Mouse (Mus musculus): Measurements from ENCODE around the gene Doc2b. TPM values are rescaled to one million over a fixed set of nuclear protein-coding genes. Genes with fewer than 3 reads are reported as not detected.

Doc2b gene
- polyA plus RNA-seq, 1 experiment from 2014 or later, result 0.74 TPM

GRCm38 (mm10) chr11:75813085-75813484, 17.2 kb upstream of the Doc2b start:
- H3K4me1 ChIP-seq, result peaks cover 23% of the 10 kb centered on the region
- no peaks in the 10 kb centered on the region for H3K36me3 ChIP-seq
- no peak overlapping the region for H3K9ac ChIP-seq
- H3K4me3 ChIP-seq, result no peak overlapping the region
- H3K27ac ChIP-seq, result peak overlapping the region; percentile 94
- no peak overlapping the region for H3K4me2 ChIP-seq
- ATAC-seq (ENCODE audit: borderline replicate concordance, extremely low read depth, low FRiP score, low TSS enrichment), result no peak
- no peaks in the 10 kb centered on the region for H3K9me3 ChIP-seq
- 43% methylated on average over 10 of the region's 10 CpGs for WGBS
- H3K27me3 ChIP-seq, result no peaks in the 10 kb centered on the region

- Histone ChIP-seq H3K9ac (no peak overlapping the region), H3K27me3 (no peaks in the 10 kb centered on the region), H3K27ac (peak overlapping the region; percentile 94), H3K4me1 (peaks cover 23% of the 10 kb centered on the region), H3K36me3 (no peaks in the 10 kb centered on the region), H3K4me3 (no peak overlapping the region), H3K4me2 (no peak overlapping the region), H3K9me3 (no peaks in the 10 kb centered on the region)
- WGBS, result 1% methylated on average over 3 of the region's 3 CpGs
- ATAC-seq (ENCODE audit: borderline replicate concordance, extremely low read depth, low FRiP score, low TSS enrichment), result peak; percentile 89
These were observed 16.1 kb upstream of the Doc2b start for GRCm38 (mm10) chr11:75811900-75812299.

- 87% methylated on average over 3 of the region's 3 CpGs for WGBS
- H3K4me1 ChIP-seq, result peaks cover 23% of the 10 kb centered on the region
- no peaks in the 10 kb centered on the region for H3K27me3 ChIP-seq
- H3K27ac ChIP-seq, result no peak overlapping the region
- no peaks in the 10 kb centered on the region for H3K9me3 ChIP-seq
- H3K4me2 ChIP-seq, result no peak overlapping the region
- ATAC-seq (ENCODE audit: borderline replicate concordance, extremely low read depth, low FRiP score, low TSS enrichment), result no peak
- no peak overlapping the region for H3K9ac ChIP-seq
- H3K36me3 ChIP-seq, result no peaks in the 10 kb centered on the region
- H3K4me3 ChIP-seq, result no peak overlapping the region
These were observed 14.7 kb upstream of the Doc2b start for GRCm38 (mm10) chr11:75810526-75810925.

- H3K4me3 ChIP-seq, result no peak overlapping the region
- ATAC-seq (ENCODE audit: borderline replicate concordance, extremely low read depth, low FRiP score, low TSS enrichment), result no peak
- H3K4me2 ChIP-seq, result no peak overlapping the region
- no peak overlapping the region for H3K27ac ChIP-seq
- H3K9me3 ChIP-seq, result no peaks in the 10 kb centered on the region
- H3K36me3 ChIP-seq, result no peaks in the 10 kb centered on the region
- H3K27me3 ChIP-seq, result no peaks in the 10 kb centered on the region
- H3K4me1 ChIP-seq, result peaks cover 10% of the 10 kb centered on the region
- H3K9ac ChIP-seq, result no peak overlapping the region
- 15% methylated on average over 5 of the region's 5 CpGs for WGBS
These were observed 11.6 kb upstream of the Doc2b start for GRCm38 (mm10) chr11:75807486-75807885.

GRCm38 (mm10) chr11:75801771-75802550, 6.1 kb upstream of the Doc2b start:
- WGBS, result 52% methylated on average over 7 of the region's 7 CpGs
- H3K9ac ChIP-seq, result no peak overlapping the region
- no peak overlapping the region for H3K27ac ChIP-seq
- ATAC-seq (ENCODE audit: borderline replicate concordance, extremely low read depth, low FRiP score, low TSS enrichment), result no peak
- H3K4me2 ChIP-seq, result no peak overlapping the region
- H3K4me1 ChIP-seq, result peaks cover 9% of the 10 kb centered on the region; the same call in 1 of the 2 replicates
- H3K27me3 ChIP-seq, result peaks cover 11% of the 10 kb centered on the region; the same call in 1 of the 2 replicates
- H3K4me3 ChIP-seq, result no peak overlapping the region
- H3K9me3 ChIP-seq, result no peaks in the 10 kb centered on the region
- no peaks in the 10 kb centered on the region for H3K36me3 ChIP-seq

- H3K36me3 ChIP-seq, result no peaks in the 10 kb centered on the region
- H3K9ac ChIP-seq, result no peak overlapping the region
- H3K4me1 ChIP-seq, result peaks cover 9% of the 10 kb centered on the region; the same call in 1 of the 2 replicates
- 77% methylated on average over 4 of the region's 4 CpGs for WGBS
- no peaks in the 10 kb centered on the region for H3K9me3 ChIP-seq
- no peak overlapping the region for H3K27ac ChIP-seq
- no peak overlapping the region for H3K4me3 ChIP-seq
- H3K27me3 ChIP-seq, result peaks cover 16% of the 10 kb centered on the region
- no peak overlapping the region for H3K4me2 ChIP-seq
- ATAC-seq (ENCODE audit: borderline replicate concordance, extremely low read depth, low FRiP score, low TSS enrichment), result peak; percentile 62; the same call in 1 of the 2 replicates
These were observed 5.5 kb upstream of the Doc2b start for GRCm38 (mm10) chr11:75801369-75801768.

GRCm38 (mm10) chr11:75796536-75797246, 842 bp upstream of the Doc2b start:
- H3K27ac ChIP-seq, result no peak overlapping the region
- peaks cover 18% of the 10 kb centered on the region for H3K4me1 ChIP-seq
- 58% methylated on average over 13 of the region's 13 CpGs for WGBS
- ATAC-seq (ENCODE audit: borderline replicate concordance, extremely low read depth, low FRiP score, low TSS enrichment), result no peak
- peaks cover 50% of the 10 kb centered on the region for H3K27me3 ChIP-seq
- no peaks in the 10 kb centered on the region for H3K9me3 ChIP-seq
- H3K36me3 ChIP-seq, result no peaks in the 10 kb centered on the region
- peak overlapping the region; percentile 86; the same call in 1 of the 2 replicates for H3K4me2 ChIP-seq
- H3K4me3 ChIP-seq, result peak overlapping the region; percentile 49
- no peak overlapping the region for H3K9ac ChIP-seq

- H3K4me3 ChIP-seq, result peak overlapping the region; percentile 49
- 2% methylated on average over 32 of the region's 42 CpGs for WGBS
- peak overlapping the region; percentile 86 for H3K4me2 ChIP-seq
- no peak overlapping the region for H3K27ac ChIP-seq
- peaks cover 50% of the 10 kb centered on the region for H3K27me3 ChIP-seq
- no peak for ATAC-seq (ENCODE audit: borderline replicate concordance, extremely low read depth, low FRiP score, low TSS enrichment)
- H3K36me3 ChIP-seq, result no peaks in the 10 kb centered on the region
- H3K9ac ChIP-seq, result peak overlapping the region; percentile 50
- peaks cover 15% of the 10 kb centered on the region for H3K4me1 ChIP-seq
- no peaks in the 10 kb centered on the region for H3K9me3 ChIP-seq
These were observed 570 bp downstream of the Doc2b start for GRCm38 (mm10) chr11:75795321-75795636.

- WGBS, result 8% methylated on average over 43 of the region's 45 CpGs
- Histone ChIP-seq H3K27ac (no peak overlapping the region), H3K9me3 (no peaks in the 10 kb centered on the region), H3K4me3 (peak overlapping the region; percentile 49), H3K36me3 (no peaks in the 10 kb centered on the region), H3K4me1 (peaks cover 15% of the 10 kb centered on the region), H3K9ac (peak overlapping the region; percentile 50), H3K4me2 (peak overlapping the region; percentile 86), H3K27me3 (peaks cover 50% of the 10 kb centered on the region)
- 0 out of 2 replicates have a peak, but pooled peaks have one; percentile 19 for ATAC-seq (ENCODE audit: borderline replicate concordance, extremely low read depth, low FRiP score, low TSS enrichment)
These were observed 1.1 kb downstream of the Doc2b start for GRCm38 (mm10) chr11:75794602-75795320.

GRCm38 (mm10) chr11:75793351-75793750, 2.5 kb downstream of the Doc2b start:
- Histone ChIP-seq H3K9ac (no peak overlapping the region), H3K9me3 (no peaks in the 10 kb centered on the region), H3K4me1 (peaks cover 15% of the 10 kb centered on the region), H3K4me3 (no peak overlapping the region), H3K27me3 (peaks cover 50% of the 10 kb centered on the region), H3K36me3 (no peaks in the 10 kb centered on the region), H3K27ac (no peak overlapping the region), H3K4me2 (no peak overlapping the region)
- 74% methylated on average over 5 of the region's 5 CpGs for WGBS
- ATAC-seq (ENCODE audit: borderline replicate concordance, extremely low read depth, low FRiP score, low TSS enrichment), result no peak

GRCm38 (mm10) chr11:75792535-75792934, 3.3 kb downstream of the Doc2b start:
- Histone ChIP-seq H3K27me3 (peaks cover 45% of the 10 kb centered on the region), H3K9me3 (no peaks in the 10 kb centered on the region), H3K36me3 (no peaks in the 10 kb centered on the region), H3K4me3 (no peak overlapping the region), H3K4me1 (peaks cover 15% of the 10 kb centered on the region), H3K27ac (no peak overlapping the region), H3K4me2 (no peak overlapping the region), H3K9ac (no peak overlapping the region)
- WGBS, result 68% methylated on average over 5 of the region's 5 CpGs
- ATAC-seq (ENCODE audit: borderline replicate concordance, extremely low read depth, low FRiP score, low TSS enrichment), result no peak

Data from lung, embryonic 15.5 days (tissue).